Mouse (Mus musculus): ENCODE data around the gene Plppr1. TPM values are rescaled to one million over a fixed set of nuclear protein-coding genes. Genes with fewer than 3 reads are reported as not detected.

Gene Plppr1
- polyA plus RNA-seq, 1 experiment = 0.88 TPM

DNA sequence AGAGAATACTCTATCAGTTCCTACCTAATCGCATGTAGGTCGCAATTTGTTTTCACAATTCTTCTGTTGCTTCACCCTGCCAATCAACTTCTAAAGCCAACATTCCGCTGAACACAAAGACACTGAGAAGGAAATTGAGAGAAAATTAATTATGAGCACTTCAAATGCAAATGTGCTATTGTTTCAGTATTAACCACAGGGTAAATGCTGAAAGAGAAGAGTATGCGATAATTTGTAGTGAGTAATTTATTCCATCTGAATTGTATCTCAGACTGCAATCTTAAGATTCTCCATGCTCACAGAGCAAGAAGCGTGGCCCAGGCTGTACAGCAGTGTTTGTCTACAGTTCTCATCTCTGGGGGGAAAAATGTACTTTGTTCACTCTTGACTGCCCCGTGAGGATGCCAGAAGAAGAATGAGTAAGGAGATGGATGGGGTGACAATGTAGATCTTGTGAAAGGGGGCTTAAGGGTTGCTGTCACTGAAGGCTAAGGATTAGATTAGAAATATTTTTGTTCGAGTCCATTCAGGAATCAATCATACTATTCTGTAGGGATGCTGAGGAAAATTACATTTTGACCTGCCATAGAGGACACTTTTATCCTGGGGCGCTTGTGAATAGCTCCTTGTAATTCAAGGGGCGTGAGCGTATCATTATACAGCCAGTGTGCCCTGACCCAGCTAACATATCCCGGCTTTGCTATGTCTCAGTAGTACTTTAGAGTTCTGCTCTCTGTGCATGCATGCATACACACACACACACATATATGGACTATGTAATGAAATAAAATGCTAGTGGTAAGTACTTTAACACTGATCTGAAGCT is 173.3 kb downstream of the Plppr1 start:
- TF ChIP-seq CTCF (conservative IDR thresholded peaks at IDR 0.05; ENCODE audit: insufficient read depth, insufficient read length, low read depth, low read length) = no peak
- TF ChIP-seq POLR2A (IDR thresholded peaks at IDR 0.05; ENCODE audit: low read depth, low read length) = no peak
- 77% methylated on average over 11 of the region's 11 CpGs for WGBS
- H3K4me1 ChIP-seq (ENCODE audit: control insufficient read depth, insufficient read depth, low read length) = no peaks in the 10 kb centered on the region
- no peaks in the 10 kb centered on the region for H3K27me3 ChIP-seq (replicated peaks; ENCODE audit: control insufficient read depth, insufficient read depth, low read length)
- no peak overlapping the region for H3K27ac ChIP-seq (ENCODE audit: insufficient read depth, low read depth, low read length)
- H3K4me3 ChIP-seq (ENCODE audit: insufficient read depth, low read depth, low read length) = no peak overlapping the region
- no peaks in the 10 kb centered on the region for H3K36me3 ChIP-seq (ENCODE audit: control insufficient read depth, insufficient read depth, low read length)
- no peak for DNase-seq

DNA sequence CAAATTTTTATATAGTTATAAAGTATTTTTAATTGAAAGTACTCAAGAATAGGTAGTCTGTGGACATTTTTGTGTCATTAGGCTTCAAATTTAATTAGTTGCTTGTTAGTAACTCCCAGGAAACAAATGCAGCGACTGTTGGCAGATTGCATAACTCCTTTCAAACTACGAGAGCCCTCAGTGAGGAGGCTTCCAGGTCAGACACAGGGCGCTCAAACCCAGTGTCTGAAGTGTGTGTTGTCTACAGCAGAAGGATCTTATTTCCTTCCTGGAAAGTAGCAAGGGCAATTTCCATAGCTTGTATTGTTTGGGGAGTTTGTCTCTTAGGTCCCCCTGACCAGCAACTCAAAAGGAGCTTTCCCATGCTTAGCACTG is 173.9 kb downstream of the Plppr1 start:
- WGBS = 45% methylated on average over 3 of the region's 3 CpGs
- TF ChIP-seq POLR2A (IDR thresholded peaks at IDR 0.05; ENCODE audit: low read depth, low read length) (no peak), CTCF (conservative IDR thresholded peaks at IDR 0.05; ENCODE audit: insufficient read depth, insufficient read length, low read depth, low read length) (no peak)
- Histone ChIP-seq H3K27ac (ENCODE audit: insufficient read depth, low read depth, low read length) (no peak overlapping the region), H3K4me1 (ENCODE audit: control insufficient read depth, insufficient read depth, low read length) (no peaks in the 10 kb centered on the region), H3K36me3 (ENCODE audit: control insufficient read depth, insufficient read depth, low read length) (no peaks in the 10 kb centered on the region), H3K4me3 (ENCODE audit: insufficient read depth, low read depth, low read length) (no peak overlapping the region), H3K27me3 (replicated peaks; ENCODE audit: control insufficient read depth, insufficient read depth, low read length) (no peaks in the 10 kb centered on the region)
- no peak for DNase-seq

DNA sequence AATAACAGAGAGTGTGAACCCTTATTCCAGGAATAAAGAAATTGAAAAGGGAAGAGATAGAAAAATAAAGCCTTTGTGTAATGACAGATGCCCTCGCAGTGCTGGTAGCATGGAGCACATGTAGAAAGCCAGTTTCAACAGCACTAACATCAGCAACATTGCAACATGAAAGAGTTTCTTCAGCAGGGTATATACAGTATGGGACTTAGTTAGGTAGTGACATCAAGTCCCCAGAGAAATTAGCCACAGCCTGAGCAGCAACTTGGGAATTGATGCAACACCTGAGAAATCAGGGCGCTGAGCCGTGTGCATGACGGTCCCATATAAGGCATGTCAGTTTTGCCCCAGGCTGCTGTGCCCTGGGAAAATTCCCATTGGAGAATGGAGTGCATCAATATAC is 179.0 kb downstream of the Plppr1 start:
- WGBS = 88% methylated on average over 4 of the region's 4 CpGs
- no peaks in the 10 kb centered on the region for H3K27me3 ChIP-seq (replicated peaks; ENCODE audit: control insufficient read depth, insufficient read depth, low read length)
- no peaks in the 10 kb centered on the region for H3K4me1 ChIP-seq (ENCODE audit: control insufficient read depth, insufficient read depth, low read length)
- no peak overlapping the region for H3K27ac ChIP-seq (ENCODE audit: insufficient read depth, low read depth, low read length)
- TF ChIP-seq CTCF (conservative IDR thresholded peaks at IDR 0.05; ENCODE audit: insufficient read depth, insufficient read length, low read depth, low read length) (no peak), POLR2A (IDR thresholded peaks at IDR 0.05; ENCODE audit: low read depth, low read length) (no peak)
- H3K36me3 ChIP-seq (ENCODE audit: control insufficient read depth, insufficient read depth, low read length) = no peaks in the 10 kb centered on the region
- DNase-seq = no peak
- no peak overlapping the region for H3K4me3 ChIP-seq (ENCODE audit: insufficient read depth, low read depth, low read length)

DNA sequence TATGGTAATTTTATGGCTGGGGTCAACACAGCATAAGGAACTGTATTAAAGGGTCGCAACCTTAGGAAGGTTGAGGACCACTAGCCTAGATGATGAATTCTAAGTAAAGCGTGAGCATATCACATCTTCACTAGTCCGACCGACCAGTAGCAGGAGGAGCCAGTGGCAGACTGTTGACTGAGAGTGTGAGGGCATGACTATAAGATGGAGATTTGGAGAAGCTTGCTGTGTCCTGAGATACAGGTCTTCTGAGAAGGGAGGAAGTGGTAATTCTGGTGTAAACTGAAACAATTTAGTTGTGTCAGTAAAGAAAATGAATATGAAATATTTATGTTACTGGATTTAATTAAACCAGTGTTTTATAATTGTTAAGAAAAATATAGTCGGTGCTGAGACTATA is 180.4 kb downstream of the Plppr1 start:
- Histone ChIP-seq H3K27me3 (replicated peaks; ENCODE audit: control insufficient read depth, insufficient read depth, low read length) (no peaks in the 10 kb centered on the region), H3K4me1 (ENCODE audit: control insufficient read depth, insufficient read depth, low read length) (no peaks in the 10 kb centered on the region), H3K4me3 (ENCODE audit: insufficient read depth, low read depth, low read length) (no peak overlapping the region), H3K36me3 (ENCODE audit: control insufficient read depth, insufficient read depth, low read length) (no peaks in the 10 kb centered on the region), H3K27ac (ENCODE audit: insufficient read depth, low read depth, low read length) (no peak overlapping the region)
- 89% methylated on average over 5 of the region's 5 CpGs for WGBS
- no peak for DNase-seq
- TF ChIP-seq POLR2A (IDR thresholded peaks at IDR 0.05; ENCODE audit: low read depth, low read length) = no peak
- TF ChIP-seq CTCF (conservative IDR thresholded peaks at IDR 0.05; ENCODE audit: insufficient read depth, insufficient read length, low read depth, low read length) = no peak

DNA sequence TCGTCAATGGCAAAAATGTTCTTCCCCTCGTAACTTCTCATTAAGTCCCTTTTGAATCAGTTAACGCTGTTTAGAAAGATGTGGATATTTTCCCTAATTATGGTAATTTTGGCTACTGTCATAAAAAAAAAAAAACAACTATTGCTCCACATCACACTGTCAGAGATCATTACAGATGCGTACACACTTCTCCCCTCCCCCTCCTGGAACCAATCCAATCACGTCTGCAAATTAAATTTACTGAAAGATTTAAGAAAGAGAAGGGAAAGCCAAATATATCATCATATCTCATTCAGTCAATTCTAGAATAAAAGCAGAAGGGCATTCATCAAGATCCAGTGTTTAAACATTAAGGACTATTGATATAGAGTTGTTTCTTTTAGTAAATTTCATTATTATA is 185.7 kb downstream of the Plppr1 start:
- no peaks in the 10 kb centered on the region for H3K27me3 ChIP-seq (replicated peaks; ENCODE audit: control insufficient read depth, insufficient read depth, low read length)
- TF ChIP-seq CTCF (conservative IDR thresholded peaks at IDR 0.05; ENCODE audit: insufficient read depth, insufficient read length, low read depth, low read length) = no peak
- no peak for TF ChIP-seq POLR2A (IDR thresholded peaks at IDR 0.05; ENCODE audit: low read depth, low read length)
- no peaks in the 10 kb centered on the region; the same call in 1 of the 2 replicates for H3K4me1 ChIP-seq (ENCODE audit: control insufficient read depth, insufficient read depth, low read length)
- no peak for DNase-seq
- H3K36me3 ChIP-seq (ENCODE audit: control insufficient read depth, insufficient read depth, low read length) = no peaks in the 10 kb centered on the region
- no peak overlapping the region for H3K27ac ChIP-seq (ENCODE audit: insufficient read depth, low read depth, low read length)
- 40% methylated on average over 5 of the region's 5 CpGs for WGBS
- H3K4me3 ChIP-seq (ENCODE audit: insufficient read depth, low read depth, low read length) = no peak overlapping the region

DNA sequence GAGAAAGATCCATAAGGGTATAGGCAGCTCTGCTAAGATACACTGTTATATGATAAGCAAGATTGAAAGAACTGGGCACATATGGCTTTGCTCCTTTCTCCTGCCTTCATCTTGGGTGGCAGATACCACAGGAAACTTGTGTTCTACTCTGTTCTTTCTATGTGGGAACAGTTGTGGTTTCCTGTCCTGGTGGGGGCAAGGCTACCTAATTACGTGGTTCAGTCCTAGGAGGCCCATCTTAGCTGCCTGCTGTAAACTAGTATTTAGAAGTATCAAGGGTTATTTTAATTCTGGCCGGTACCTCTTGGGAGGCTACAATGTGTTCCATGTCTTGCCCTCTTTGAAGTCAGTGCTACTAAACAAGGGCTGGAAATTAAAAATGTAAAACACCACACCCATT is 186.2 kb downstream of the Plppr1 start:
- no peaks in the 10 kb centered on the region for H3K36me3 ChIP-seq (ENCODE audit: control insufficient read depth, insufficient read depth, low read length)
- H3K4me3 ChIP-seq (ENCODE audit: insufficient read depth, low read depth, low read length) = no peak overlapping the region
- no peak overlapping the region for H3K27ac ChIP-seq (ENCODE audit: insufficient read depth, low read depth, low read length)
- no peaks in the 10 kb centered on the region; the same call in 1 of the 2 replicates for H3K4me1 ChIP-seq (ENCODE audit: control insufficient read depth, insufficient read depth, low read length)
- TF ChIP-seq POLR2A (IDR thresholded peaks at IDR 0.05; ENCODE audit: low read depth, low read length) (no peak), CTCF (conservative IDR thresholded peaks at IDR 0.05; ENCODE audit: insufficient read depth, insufficient read length, low read depth, low read length) (no peak)
- WGBS = 70% methylated on average over 2 of the region's 2 CpGs
- H3K27me3 ChIP-seq (replicated peaks; ENCODE audit: control insufficient read depth, insufficient read depth, low read length) = no peaks in the 10 kb centered on the region
- no peak for DNase-seq

DNA sequence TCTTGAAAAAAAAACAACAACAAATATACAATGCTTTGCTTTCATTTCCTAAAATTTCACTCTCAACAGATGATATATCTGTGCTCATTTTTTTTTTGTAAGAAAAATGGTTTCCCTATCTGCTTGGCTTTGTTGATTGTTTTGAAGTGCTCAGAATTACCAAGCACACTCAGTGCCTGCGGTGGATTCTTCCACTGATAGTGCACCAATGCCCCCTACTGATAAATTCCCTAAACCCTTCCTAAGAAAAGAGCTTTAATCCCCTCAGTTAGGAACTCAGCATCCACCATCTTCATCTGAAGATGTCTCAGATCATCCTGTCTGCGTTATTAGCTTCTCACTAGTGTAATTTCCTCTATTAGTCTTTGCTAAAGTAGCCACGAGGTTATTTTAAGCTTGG is 192.2 kb downstream of the Plppr1 start:
- DNase-seq = peak; percentile 19
- Histone ChIP-seq H3K36me3 (ENCODE audit: control insufficient read depth, insufficient read depth, low read length) (no peaks in the 10 kb centered on the region), H3K4me1 (ENCODE audit: control insufficient read depth, insufficient read depth, low read length) (no peaks in the 10 kb centered on the region), H3K27ac (ENCODE audit: insufficient read depth, low read depth, low read length) (no peak overlapping the region), H3K27me3 (replicated peaks; ENCODE audit: control insufficient read depth, insufficient read depth, low read length) (no peaks in the 10 kb centered on the region), H3K4me3 (ENCODE audit: insufficient read depth, low read depth, low read length) (no peak overlapping the region)
- TF ChIP-seq CTCF (conservative IDR thresholded peaks at IDR 0.05; ENCODE audit: insufficient read depth, insufficient read length, low read depth, low read length) (peak; percentile 32), POLR2A (IDR thresholded peaks at IDR 0.05; ENCODE audit: low read depth, low read length) (no peak)
- WGBS = 17% methylated on average over 3 of the region's 3 CpGs
